Mouse (Mus musculus) left cerebral cortex, postnatal 10 days (tissue): Measurements from ENCODE around the gene Zfp619. TPM values are rescaled to one million over a fixed set of nuclear protein-coding genes. Genes with fewer than 3 reads are reported as not detected.
"Not testable (repeated sequence)": the region's sequence is repeated elsewhere in the genome, so short reads cannot be mapped to it uniquely, and the experiment has no call there.

ENCODE experiments used
- DNase-seq, 2 experiments: peaks; one replicate each; pipeline ENCODE4 v3.0.0; 2021 to 2022; ENCODE audit warnings: low spot score in 2 of 2, mixed read lengths in 1 of 2; ENCODE audit errors: extremely low spot score in 1 of 2
- intact Hi-C: fragments of 180-260 bp; cut with DNase I; formaldehyde crosslinking; loops from one replicate; pipeline ENCODE4 v1.15.1; 2025
- total RNA-seq, 2 experiments: library from RNA; stranded (reverse); gene quantifications; 2 replicates each; pipeline ENCODE4 v1.2.3; 2021

Gene Zfp619
- total RNA-seq, 2 experiments from 2014 or later, result 4.5 to 5.2 TPM

GRCm38 (mm10) chr7:39586834-39587233 lies 69.3 kb downstream of the Zfp619 start:
- DNase-seq, intact Hi-C loops: not testable (repeated sequence)

- intact Hi-C loops, result no loop called here
- no peak for DNase-seq
These were observed 70.5 kb downstream of the Zfp619 start for GRCm38 (mm10) chr7:39588037-39588436.

- peak; percentile 6 to 44 for DNase-seq
- intact Hi-C loops, result not testable (repeated sequence)
These were observed 71.0 kb downstream of the Zfp619 start for GRCm38 (mm10) chr7:39588471-39589041.

- DNase-seq, intact Hi-C loops: not testable (repeated sequence)
These were observed 71.5 kb downstream of the Zfp619 start for GRCm38 (mm10) chr7:39589044-39589443.

Other genes starting within 250 kb of the Zfp619 start
- gene Gm5114, start 104.6 kb upstream of the Zfp619 start, total RNA-seq, result not detected